Mouse (Mus musculus): ENCODE data around the gene Cfap45. TPM values are rescaled to one million over a fixed set of nuclear protein-coding genes. Genes with fewer than 3 reads are reported as not detected.

The Cfap45 gene
- polyA plus RNA-seq, 1 experiment, result 1.2 TPM

DNA sequence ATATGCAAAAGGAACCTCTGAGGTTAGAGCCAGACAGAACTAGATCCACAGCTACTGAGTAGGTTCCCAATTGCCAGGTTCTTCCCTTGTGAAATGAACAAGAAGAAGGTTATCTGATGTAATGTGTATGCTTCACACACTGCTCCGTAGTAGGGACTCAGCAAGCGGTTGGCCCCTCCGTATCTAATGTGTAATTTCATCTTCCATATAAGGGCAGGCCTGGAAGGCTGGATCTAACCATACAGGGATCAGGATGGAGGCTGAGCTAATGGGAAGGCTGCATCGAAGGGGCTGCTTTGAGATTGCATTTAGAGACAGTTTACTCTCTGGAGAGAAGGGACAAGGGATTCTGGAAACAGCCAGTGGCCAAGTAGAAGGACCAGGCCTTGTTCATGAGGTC, 47.2 kb downstream of the Cfap45 start:
- peaks cover 35% of the 10 kb centered on the region for H3K4me1 ChIP-seq (ENCODE audit: control insufficient read depth, insufficient read depth, low read length)
- H3K27ac ChIP-seq (ENCODE audit: insufficient read depth, low read depth, low read length), result no peak overlapping the region
- no peak overlapping the region for H3K4me3 ChIP-seq (ENCODE audit: insufficient read depth, low read length)
- TF ChIP-seq CTCF (IDR thresholded peaks at IDR 0.05; ENCODE audit: low read depth, low read length), result no peak
- no peak for TF ChIP-seq POLR2A (IDR thresholded peaks at IDR 0.05; ENCODE audit: borderline replicate concordance, low read depth, low read length)

DNA sequence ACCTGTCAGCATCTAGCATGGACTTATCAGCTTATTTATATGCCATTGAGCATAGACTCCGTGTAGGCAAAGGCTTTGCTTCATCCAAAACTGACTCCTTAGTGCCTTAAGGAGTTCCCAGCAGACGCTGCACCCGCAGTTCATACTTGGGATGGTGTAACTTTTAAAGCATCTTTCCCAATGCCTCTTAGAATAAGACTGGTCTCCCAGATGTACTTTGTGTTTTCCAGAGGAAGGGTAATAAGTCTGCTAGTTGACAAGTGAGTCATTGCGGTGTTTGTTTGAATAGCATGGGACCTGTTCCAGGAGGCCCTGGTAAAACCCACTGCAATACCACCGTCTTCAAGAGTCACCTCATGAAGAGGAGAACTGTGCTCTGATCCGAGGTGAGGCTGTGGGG, 59.5 kb downstream of the Cfap45 start:
- H3K4me3 ChIP-seq (ENCODE audit: insufficient read depth, low read length), result no peak overlapping the region
- H3K27ac ChIP-seq (ENCODE audit: insufficient read depth, low read depth, low read length), result no peak overlapping the region
- TF ChIP-seq POLR2A (IDR thresholded peaks at IDR 0.05; ENCODE audit: borderline replicate concordance, low read depth, low read length), result no peak
- TF ChIP-seq CTCF (IDR thresholded peaks at IDR 0.05; ENCODE audit: low read depth, low read length), result no peak
- peaks cover 3% of the 10 kb centered on the region; the same call in 1 of the 2 replicates for H3K4me1 ChIP-seq (ENCODE audit: control insufficient read depth, insufficient read depth, low read length)

GRCm38 (mm10) chr1:172582436-172582835, 61.8 kb downstream of the Cfap45 start:
- Histone ChIP-seq H3K4me1 (ENCODE audit: control insufficient read depth, insufficient read depth, low read length) (peaks cover 11% of the 10 kb centered on the region), H3K27ac (ENCODE audit: insufficient read depth, low read depth, low read length) (no peak overlapping the region), H3K4me3 (ENCODE audit: insufficient read depth, low read length) (no peak overlapping the region)
- TF ChIP-seq POLR2A (IDR thresholded peaks at IDR 0.05; ENCODE audit: borderline replicate concordance, low read depth, low read length) (no peak), CTCF (IDR thresholded peaks at IDR 0.05; ENCODE audit: low read depth, low read length) (no peak)

DNA sequence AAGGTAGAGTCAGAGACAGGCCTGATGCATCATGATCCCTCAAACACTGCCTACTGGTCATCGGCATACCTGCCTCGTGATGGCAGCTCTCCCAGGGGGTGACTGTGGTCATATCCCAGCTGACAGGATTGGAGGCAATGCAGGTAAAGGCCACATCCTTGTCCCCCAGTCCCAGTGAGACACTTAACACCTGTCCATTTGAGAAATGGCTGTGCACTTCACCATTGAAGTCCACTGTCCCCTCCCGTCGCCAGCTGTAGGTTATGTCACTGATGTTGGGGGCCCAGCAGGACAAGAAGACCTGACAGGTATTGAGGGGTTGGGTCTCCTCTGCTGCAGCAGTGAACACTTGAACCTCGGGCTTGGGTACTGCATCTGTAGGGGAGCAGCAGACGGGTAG, 63.7 kb downstream of the Cfap45 start:
- TF ChIP-seq CTCF (IDR thresholded peaks at IDR 0.05; ENCODE audit: low read depth, low read length), result no peak
- no peak for TF ChIP-seq POLR2A (IDR thresholded peaks at IDR 0.05; ENCODE audit: borderline replicate concordance, low read depth, low read length)
- H3K4me3 ChIP-seq (ENCODE audit: insufficient read depth, low read length), result no peak overlapping the region
- H3K4me1 ChIP-seq (ENCODE audit: control insufficient read depth, insufficient read depth, low read length), result peaks cover 18% of the 10 kb centered on the region
- H3K27ac ChIP-seq (ENCODE audit: insufficient read depth, low read depth, low read length), result no peak overlapping the region

- H3K27ac ChIP-seq (ENCODE audit: insufficient read depth, low read depth, low read length), result no peak overlapping the region
- no peak overlapping the region for H3K4me3 ChIP-seq (ENCODE audit: insufficient read depth, low read length)
- TF ChIP-seq POLR2A (IDR thresholded peaks at IDR 0.05; ENCODE audit: borderline replicate concordance, low read depth, low read length) (no peak), CTCF (IDR thresholded peaks at IDR 0.05; ENCODE audit: low read depth, low read length) (no peak)
- H3K4me1 ChIP-seq (ENCODE audit: control insufficient read depth, insufficient read depth, low read length), result peaks cover 24% of the 10 kb centered on the region
Measured at GRCm38 (mm10) chr1:172585026-172585425, 64.4 kb downstream of the Cfap45 start.

- H3K4me3 ChIP-seq (ENCODE audit: insufficient read depth, low read length), result no peak overlapping the region
- no peak overlapping the region for H3K27ac ChIP-seq (ENCODE audit: insufficient read depth, low read depth, low read length)
- TF ChIP-seq CTCF (IDR thresholded peaks at IDR 0.05; ENCODE audit: low read depth, low read length), result no peak
- no peak for TF ChIP-seq POLR2A (IDR thresholded peaks at IDR 0.05; ENCODE audit: borderline replicate concordance, low read depth, low read length)
- peaks cover 31% of the 10 kb centered on the region for H3K4me1 ChIP-seq (ENCODE audit: control insufficient read depth, insufficient read depth, low read length)
Measured at GRCm38 (mm10) chr1:172585612-172586567, 65.3 kb downstream of the Cfap45 start.

DNA sequence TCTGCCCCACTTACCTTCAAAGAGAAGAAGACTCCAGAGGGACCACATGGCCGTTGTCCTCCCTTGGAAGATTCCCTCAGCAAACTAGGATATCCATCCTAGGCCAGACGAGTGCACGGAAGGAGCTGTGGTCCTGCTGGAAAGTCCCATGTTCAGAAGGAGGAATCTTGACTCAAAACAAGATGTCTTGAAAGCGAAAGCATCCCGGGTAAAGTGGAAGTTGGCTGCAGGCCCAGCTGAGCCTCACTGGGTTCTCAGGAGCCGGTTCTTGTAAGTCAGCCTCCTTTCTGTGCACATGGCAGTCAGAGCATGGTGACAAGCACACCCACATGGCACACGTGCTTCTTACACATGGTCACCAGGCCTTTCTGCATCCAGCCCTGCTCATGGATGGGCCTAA, 69.8 kb downstream of the Cfap45 start, which contains the start of gene Slamf8:
TSS of gene Slamf8 (minus strand) at position 184 of the 400 bp plus-strand sequence.
- no peak for TF ChIP-seq CTCF (IDR thresholded peaks at IDR 0.05; ENCODE audit: low read depth, low read length)
- no peak for TF ChIP-seq POLR2A (IDR thresholded peaks at IDR 0.05; ENCODE audit: borderline replicate concordance, low read depth, low read length)
- Histone ChIP-seq H3K4me1 (ENCODE audit: control insufficient read depth, insufficient read depth, low read length) (peaks cover 37% of the 10 kb centered on the region), H3K27ac (ENCODE audit: insufficient read depth, low read depth, low read length) (peak within 1 kb of the TSS; percentile 12; the same call in 1 of the 2 replicates), H3K4me3 (ENCODE audit: insufficient read depth, low read length) (no peak within 1 kb of the TSS)

DNA sequence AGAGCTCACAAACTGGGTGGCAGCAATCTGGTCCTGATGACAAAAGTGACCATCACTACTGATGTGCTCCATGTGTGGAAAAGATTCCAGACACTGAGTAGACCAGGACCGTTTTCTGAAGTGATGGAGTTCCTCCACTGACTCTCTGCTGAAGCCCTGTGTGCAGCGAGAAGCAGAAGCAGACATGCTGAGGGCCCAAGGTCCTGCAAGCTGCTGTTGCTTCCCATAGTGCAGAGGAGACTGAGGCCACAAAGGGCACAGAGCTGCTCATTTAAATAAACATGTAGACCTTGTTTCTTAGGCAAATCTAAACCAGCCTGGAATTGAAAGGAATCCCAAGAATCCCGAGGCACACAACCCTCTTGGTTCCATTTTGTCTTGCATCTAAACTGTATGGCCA, 72.7 kb downstream of the Cfap45 start:
- Histone ChIP-seq H3K4me1 (ENCODE audit: control insufficient read depth, insufficient read depth, low read length) (peaks cover 27% of the 10 kb centered on the region), H3K4me3 (ENCODE audit: insufficient read depth, low read length) (no peak overlapping the region), H3K27ac (ENCODE audit: insufficient read depth, low read depth, low read length) (no peak overlapping the region)
- TF ChIP-seq CTCF (IDR thresholded peaks at IDR 0.05; ENCODE audit: low read depth, low read length), result no peak
- no peak for TF ChIP-seq POLR2A (IDR thresholded peaks at IDR 0.05; ENCODE audit: borderline replicate concordance, low read depth, low read length)

DNA sequence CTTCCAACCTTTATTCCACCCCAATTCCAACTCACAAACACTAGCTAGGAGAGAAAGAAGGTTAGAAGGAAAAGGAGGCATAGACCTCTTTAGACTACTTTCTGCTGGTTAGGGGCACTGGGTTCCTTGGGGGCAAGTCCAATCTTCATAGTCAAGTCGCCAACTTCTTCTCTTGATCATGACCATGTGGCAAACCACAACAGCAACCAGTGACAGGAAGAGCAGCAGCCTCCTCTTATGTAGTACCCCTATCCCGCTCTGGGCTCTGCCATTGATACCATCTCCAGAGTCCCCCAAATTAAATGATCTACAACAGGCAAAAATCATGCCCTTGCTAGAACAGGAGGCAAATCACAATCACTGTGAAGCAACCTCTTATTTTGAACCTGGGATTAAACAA, 73.4 kb downstream of the Cfap45 start:
- Histone ChIP-seq H3K4me3 (ENCODE audit: insufficient read depth, low read length) (no peak overlapping the region), H3K27ac (ENCODE audit: insufficient read depth, low read depth, low read length) (no peak overlapping the region), H3K4me1 (ENCODE audit: control insufficient read depth, insufficient read depth, low read length) (peaks cover 22% of the 10 kb centered on the region)
- TF ChIP-seq POLR2A (IDR thresholded peaks at IDR 0.05; ENCODE audit: borderline replicate concordance, low read depth, low read length) (no peak), CTCF (IDR thresholded peaks at IDR 0.05; ENCODE audit: low read depth, low read length) (no peak)

GRCm38 (mm10) chr1:172594495-172594894, 73.9 kb downstream of the Cfap45 start:
- Histone ChIP-seq H3K27ac (ENCODE audit: insufficient read depth, low read depth, low read length) (no peak overlapping the region), H3K4me1 (ENCODE audit: control insufficient read depth, insufficient read depth, low read length) (peaks cover 18% of the 10 kb centered on the region), H3K4me3 (ENCODE audit: insufficient read depth, low read length) (no peak overlapping the region)
- no peak for TF ChIP-seq POLR2A (IDR thresholded peaks at IDR 0.05; ENCODE audit: borderline replicate concordance, low read depth, low read length)
- peak; percentile 56 for TF ChIP-seq CTCF (IDR thresholded peaks at IDR 0.05; ENCODE audit: low read depth, low read length)

Other genes starting within 250 kb of the Cfap45 start
- gene Atp1a2, start 222.7 kb upstream of the Cfap45 start, polyA plus RNA-seq (2012; ENCODE audit: insufficient read depth, insufficient read length, missing spikeins), result 0.15 and 0.36 TPM in 2 replicates
- 1.8 and 2.2 TPM in 2 replicates for gene Kcnj9, start 191.5 kb upstream of the Cfap45 start, polyA plus RNA-seq (2012; ENCODE audit: insufficient read depth, insufficient read length, missing spikeins)
- 52.3 and 58.4 TPM in 2 replicates for gene Kcnj10, start 179.6 kb upstream of the Cfap45 start, polyA plus RNA-seq (2012; ENCODE audit: insufficient read depth, insufficient read length, missing spikeins)
- 14.3 and 15.4 TPM in 2 replicates for gene Pigm, start 144.3 kb upstream of the Cfap45 start, polyA plus RNA-seq (2012; ENCODE audit: insufficient read depth, insufficient read length, missing spikeins)
- 90.6 and 98.9 TPM in 2 replicates for gene Slamf9, start 45.4 kb upstream of the Cfap45 start, polyA plus RNA-seq (2012; ENCODE audit: insufficient read depth, insufficient read length, missing spikeins)
- gene Igsf9, start 39.0 kb upstream of the Cfap45 start, polyA plus RNA-seq (2012; ENCODE audit: insufficient read depth, insufficient read length, missing spikeins), result 6.3 and 7.6 TPM in 2 replicates
- gene Tagln2, start 20.8 kb upstream of the Cfap45 start, polyA plus RNA-seq (2012; ENCODE audit: insufficient read depth, insufficient read length, missing spikeins), result 316 and 321 TPM in 2 replicates
- not detected in 2 replicates for gene Vsig8, start 35.1 kb downstream of the Cfap45 start, polyA plus RNA-seq (2012; ENCODE audit: insufficient read depth, insufficient read length, missing spikeins)
- gene Slamf8, start 69.8 kb downstream of the Cfap45 start, polyA plus RNA-seq (2012; ENCODE audit: insufficient read depth, insufficient read length, missing spikeins), result 4.0 TPM in 2 replicates
- gene Fcrl6, start 81.8 kb downstream of the Cfap45 start, polyA plus RNA-seq (2012; ENCODE audit: insufficient read depth, insufficient read length, missing spikeins), result not detected in 2 replicates
- 9.4 and 11.2 TPM in 2 replicates for gene Dusp23, start 112.2 kb downstream of the Cfap45 start, polyA plus RNA-seq (2012; ENCODE audit: insufficient read depth, insufficient read length, missing spikeins)
- not detected in 2 replicates for gene Crp, start 177.3 kb downstream of the Cfap45 start, polyA plus RNA-seq (2012; ENCODE audit: insufficient read depth, insufficient read length, missing spikeins)